Mouse (Mus musculus): ENCODE measurements around the gene Best1.
"Not testable (repeated sequence)": the region's sequence is repeated elsewhere in the genome, so short reads cannot be mapped to it uniquely, and the experiment has no call there.

Best1 gene

DNA sequence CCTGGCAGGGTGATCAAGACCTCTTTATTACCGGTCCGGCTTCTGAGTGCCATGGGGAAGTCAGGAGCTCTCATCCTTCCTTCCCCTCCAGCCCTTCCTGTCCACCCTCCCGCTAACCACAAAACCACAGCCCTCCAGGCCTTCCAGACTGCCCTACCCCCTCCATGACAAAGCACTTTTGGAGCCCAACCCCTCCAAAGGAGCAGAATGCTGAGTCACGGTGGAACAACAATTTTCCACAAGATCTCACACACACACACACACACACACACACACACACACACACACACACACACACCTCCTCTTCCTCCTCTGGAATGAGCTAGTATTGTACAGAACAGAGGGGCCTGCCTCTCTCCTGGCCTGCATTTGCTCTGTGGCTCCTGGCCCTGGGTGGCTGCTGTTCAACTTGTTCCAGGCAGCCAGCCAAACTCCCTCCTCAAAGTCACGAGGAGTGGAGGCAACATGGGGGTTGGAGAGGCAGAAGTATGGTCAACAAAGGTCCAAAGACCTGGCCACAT lies 22.9 kb downstream of the Best1 start:
- TF ChIP-seq NANOG (IDR thresholded peaks at IDR 0.05; ENCODE audit: borderline replicate concordance, low read length) (no peak), POU5F1 (IDR thresholded peaks at IDR 0.05; ENCODE audit: borderline replicate concordance, low read length) (no peak)
- Histone ChIP-seq H3K4me1 (replicated peaks; ENCODE audit: low read depth, low read length) (peaks cover 51% of the 10 kb centered on the region), H3K4me3 (replicated peaks; ENCODE audit: low read length) (peak overlapping the region; percentile 44), H3K27me3 (ENCODE audit: insufficient read depth, low read length) (no peaks in the 10 kb centered on the region), H3K36me3 (ENCODE audit: insufficient read depth, low read length) (peaks cover 4% of the 10 kb centered on the region), H3K9me3 (ENCODE audit: low read length) (no peaks in the 10 kb centered on the region)

DNA sequence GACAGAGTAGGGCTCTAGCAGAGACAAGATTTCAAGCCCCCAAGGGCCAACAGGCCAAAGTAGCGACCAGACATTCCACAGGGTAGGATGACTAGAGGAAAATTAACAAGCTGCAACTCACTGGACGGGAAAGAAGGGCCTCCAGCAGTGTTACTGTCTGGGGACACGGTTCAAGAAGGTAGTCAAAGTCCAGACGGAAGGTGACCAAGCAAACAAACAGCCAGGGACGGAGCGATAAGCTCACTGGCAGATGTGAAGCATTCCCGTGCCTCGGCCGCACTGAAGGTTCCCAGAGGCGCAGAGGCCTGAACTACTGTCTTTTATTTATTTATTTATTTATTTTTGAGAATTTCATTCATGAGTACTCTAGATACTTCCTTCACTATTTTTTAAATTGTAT lies 24.3 kb downstream of the Best1 start:
- no peaks in the 10 kb centered on the region for H3K9me3 ChIP-seq (ENCODE audit: low read length)
- TF ChIP-seq CTCF (conservative IDR thresholded peaks at IDR 0.05; ENCODE audit: low read length) (no peak), NANOG (IDR thresholded peaks at IDR 0.05; ENCODE audit: borderline replicate concordance, low read length) (no peak), POU5F1 (IDR thresholded peaks at IDR 0.05; ENCODE audit: borderline replicate concordance, low read length) (no peak)
- H3K4me1 ChIP-seq (replicated peaks; ENCODE audit: low read depth, low read length) = peaks cover 44% of the 10 kb centered on the region

GRCm38 (mm10) chr19:9974853-9975252 lies 26.6 kb downstream of the Best1 start:
- H3K27me3 ChIP-seq (ENCODE audit: insufficient read depth, low read length); H3K36me3 ChIP-seq (ENCODE audit: insufficient read depth, low read length); H3K9me3 ChIP-seq (ENCODE audit: low read length); H3K4me3 ChIP-seq (replicated peaks; ENCODE audit: low read length): not testable (repeated sequence)
- H3K4me1 ChIP-seq (replicated peaks; ENCODE audit: low read depth, low read length) = peaks cover 30% of the 10 kb centered on the region

More for the DNA sequence above, 24.3 kb downstream of the Best1 start:
- Histone ChIP-seq H3K4me3 (replicated peaks; ENCODE audit: low read length) (no peak overlapping the region), H3K36me3 (ENCODE audit: insufficient read depth, low read length) (no peaks in the 10 kb centered on the region), H3K27me3 (ENCODE audit: insufficient read depth, low read length) (no peaks in the 10 kb centered on the region)

DNA sequence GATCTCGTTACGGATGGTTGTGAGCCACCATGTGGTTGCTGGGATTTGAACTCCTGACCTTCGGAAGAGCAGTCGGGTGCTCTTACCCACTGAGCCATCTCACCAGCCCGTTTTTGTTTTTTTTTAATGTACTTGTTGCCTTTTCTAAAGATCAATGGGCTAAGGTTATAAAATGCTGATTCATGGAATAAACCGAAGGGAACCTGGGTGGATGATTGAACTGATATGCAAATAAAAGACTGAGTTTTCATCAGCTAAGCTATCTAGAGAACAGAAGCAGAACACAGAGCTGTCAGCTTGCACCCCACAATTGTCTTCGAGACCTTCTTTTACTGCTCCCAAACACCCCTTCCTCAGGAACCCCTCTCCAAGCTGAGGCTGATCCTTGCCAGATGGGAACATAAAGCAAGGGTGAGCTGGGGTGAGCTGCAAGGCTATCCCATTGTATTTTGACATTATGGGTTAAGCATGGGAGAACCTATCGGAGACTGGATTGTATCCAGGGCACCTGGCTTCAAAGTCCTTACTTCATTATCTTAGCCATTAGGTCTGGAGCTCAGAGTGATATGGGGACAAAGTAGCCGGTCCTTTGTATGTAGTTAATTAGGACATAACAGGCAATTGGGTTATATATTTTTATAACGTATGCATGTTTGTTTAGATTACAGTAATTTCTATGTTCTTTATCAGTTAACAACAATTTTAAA lies 33.2 kb downstream of the Best1 start:
- Histone ChIP-seq H3K36me3 (ENCODE audit: insufficient read depth, low read length) (no peaks in the 10 kb centered on the region), H3K27me3 (ENCODE audit: insufficient read depth, low read length) (no peaks in the 10 kb centered on the region), H3K9me3 (ENCODE audit: low read length) (no peaks in the 10 kb centered on the region), H3K4me1 (replicated peaks; ENCODE audit: low read depth, low read length) (peaks cover 5% of the 10 kb centered on the region), H3K4me3 (replicated peaks; ENCODE audit: low read length) (no peak overlapping the region)
- no peak for TF ChIP-seq POU5F1 (IDR thresholded peaks at IDR 0.05; ENCODE audit: borderline replicate concordance, low read length)
- no peak for TF ChIP-seq NANOG (IDR thresholded peaks at IDR 0.05; ENCODE audit: borderline replicate concordance, low read length)
- TF ChIP-seq CTCF (conservative IDR thresholded peaks at IDR 0.05; ENCODE audit: low read length) = no peak

GRCm38 (mm10) chr19:9966096-9966867 lies 35.2 kb downstream of the Best1 start:
- Histone ChIP-seq H3K27me3 (ENCODE audit: insufficient read depth, low read length) (no peaks in the 10 kb centered on the region), H3K9me3 (ENCODE audit: low read length) (no peaks in the 10 kb centered on the region), H3K4me3 (replicated peaks; ENCODE audit: low read length) (no peak overlapping the region), H3K4me1 (replicated peaks; ENCODE audit: low read depth, low read length) (peaks cover 5% of the 10 kb centered on the region), H3K36me3 (ENCODE audit: insufficient read depth, low read length) (no peaks in the 10 kb centered on the region)
- TF ChIP-seq POU5F1 (IDR thresholded peaks at IDR 0.05; ENCODE audit: borderline replicate concordance, low read length) (no peak), NANOG (IDR thresholded peaks at IDR 0.05; ENCODE audit: borderline replicate concordance, low read length) (no peak), CTCF (conservative IDR thresholded peaks at IDR 0.05; ENCODE audit: low read length) (no peak)

- no peaks in the 10 kb centered on the region for H3K36me3 ChIP-seq (ENCODE audit: insufficient read depth, low read length)
- no peak overlapping the region for H3K4me3 ChIP-seq (replicated peaks; ENCODE audit: low read length)
These were observed 37.1 kb downstream of the Best1 start for GRCm38 (mm10) chr19:9964205-9964916.

GRCm38 (mm10) chr19:9960769-9961168 lies 40.7 kb downstream of the Best1 start:
- TF ChIP-seq NANOG (IDR thresholded peaks at IDR 0.05; ENCODE audit: borderline replicate concordance, low read length) = no peak
- TF ChIP-seq CTCF (conservative IDR thresholded peaks at IDR 0.05; ENCODE audit: low read length) = no peak
- no peak for TF ChIP-seq POU5F1 (IDR thresholded peaks at IDR 0.05; ENCODE audit: borderline replicate concordance, low read length)
- Histone ChIP-seq H3K36me3 (ENCODE audit: insufficient read depth, low read length) (no peaks in the 10 kb centered on the region), H3K4me3 (replicated peaks; ENCODE audit: low read length) (no peak overlapping the region), H3K4me1 (replicated peaks; ENCODE audit: low read depth, low read length) (peaks cover 5% of the 10 kb centered on the region), H3K27me3 (ENCODE audit: insufficient read depth, low read length) (no peaks in the 10 kb centered on the region; the same call in 1 of the 2 replicates), H3K9me3 (ENCODE audit: low read length) (no peaks in the 10 kb centered on the region)

More at GRCm38 (mm10) chr19:9964205-9964916, 37.1 kb downstream of the Best1 start:
- Histone ChIP-seq H3K9me3 (ENCODE audit: low read length) (no peaks in the 10 kb centered on the region), H3K27me3 (ENCODE audit: insufficient read depth, low read length) (no peaks in the 10 kb centered on the region), H3K4me1 (replicated peaks; ENCODE audit: low read depth, low read length) (peaks cover 5% of the 10 kb centered on the region)
- TF ChIP-seq CTCF (conservative IDR thresholded peaks at IDR 0.05; ENCODE audit: low read length) = no peak
- TF ChIP-seq NANOG (IDR thresholded peaks at IDR 0.05; ENCODE audit: borderline replicate concordance, low read length) = no peak
- TF ChIP-seq POU5F1 (IDR thresholded peaks at IDR 0.05; ENCODE audit: borderline replicate concordance, low read length) = no peak

DNA sequence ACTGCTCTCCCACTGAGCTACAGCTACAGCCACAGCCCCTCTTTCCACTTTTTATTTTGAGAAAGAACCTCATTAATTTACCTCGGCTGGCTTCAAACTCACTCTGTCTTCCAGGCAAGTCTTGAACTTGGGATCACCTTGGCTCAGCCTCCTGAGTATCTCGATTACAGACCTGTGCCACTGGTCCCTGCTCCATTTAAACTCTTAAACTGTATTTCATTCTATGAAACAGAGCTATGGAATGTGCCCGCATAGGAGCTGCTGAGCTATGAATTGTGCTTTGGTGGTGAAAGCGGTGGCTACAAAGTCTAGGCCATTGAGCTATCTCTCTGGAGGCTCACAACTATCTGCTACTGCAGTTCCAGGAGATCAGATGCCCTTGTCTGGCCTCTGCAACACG lies 43.5 kb downstream of the Best1 start:
- no peaks in the 10 kb centered on the region; the same call in 1 of the 2 replicates for H3K27me3 ChIP-seq (ENCODE audit: insufficient read depth, low read length)
- TF ChIP-seq POU5F1 (IDR thresholded peaks at IDR 0.05; ENCODE audit: borderline replicate concordance, low read length) (no peak), NANOG (IDR thresholded peaks at IDR 0.05; ENCODE audit: borderline replicate concordance, low read length) (no peak), CTCF (conservative IDR thresholded peaks at IDR 0.05; ENCODE audit: low read length) (no peak)
- no peaks in the 10 kb centered on the region for H3K9me3 ChIP-seq (ENCODE audit: low read length)
- H3K4me3 ChIP-seq (replicated peaks; ENCODE audit: low read length) = no peak overlapping the region
- no peaks in the 10 kb centered on the region for H3K36me3 ChIP-seq (ENCODE audit: insufficient read depth, low read length)
- peaks cover 11% of the 10 kb centered on the region for H3K4me1 ChIP-seq (replicated peaks; ENCODE audit: low read depth, low read length)

Measured in E14TG2a.4 (cell line).